Mouse (Mus musculus): ENCODE measurements around the gene Slc15a1.

Slc15a1 gene

DNA sequence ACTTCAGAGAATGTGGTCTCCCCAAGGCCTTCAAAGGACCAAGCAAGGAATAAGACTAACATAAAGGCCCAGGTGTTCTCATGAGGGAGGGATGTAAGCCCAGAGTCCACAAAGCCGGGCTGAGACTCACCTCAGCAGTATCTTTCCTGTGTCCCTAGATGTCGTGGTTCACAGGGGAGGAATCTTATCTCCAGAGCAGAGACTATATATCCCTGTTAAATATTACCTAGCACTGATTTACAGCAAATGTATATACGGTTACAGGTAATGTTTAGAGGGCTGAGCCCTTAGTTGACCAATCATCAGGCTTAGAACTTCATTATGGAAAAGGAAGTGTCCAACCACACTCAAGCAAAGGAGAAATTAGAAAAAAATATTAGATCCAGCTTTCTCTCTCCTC lies 11.3 kb downstream of the Slc15a1 start:
- DNase-seq (ENCODE audit: extremely low read depth, low read depth): no peak

DNA sequence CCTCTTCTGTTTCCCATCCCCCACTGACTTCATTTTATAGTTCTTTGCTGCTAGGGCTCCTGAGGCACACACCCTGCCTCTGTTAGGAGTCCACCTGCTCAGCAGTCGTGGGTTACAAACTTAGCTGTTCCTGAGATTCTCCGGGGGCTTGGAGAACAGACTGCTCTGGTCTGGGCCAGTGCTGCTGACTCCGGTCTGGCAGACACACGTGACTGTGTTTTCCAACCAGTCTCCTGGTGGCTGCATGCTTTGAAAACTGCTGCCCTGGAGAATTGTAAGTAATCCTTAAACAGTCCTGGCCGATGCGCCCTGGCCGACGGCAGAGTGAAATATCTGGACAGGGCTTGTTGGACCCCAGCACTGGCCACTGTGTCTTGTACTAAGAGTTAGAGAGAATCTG lies 12.7 kb downstream of the Slc15a1 start:
- DNase-seq (ENCODE audit: extremely low read depth, low read depth): no peak

DNA sequence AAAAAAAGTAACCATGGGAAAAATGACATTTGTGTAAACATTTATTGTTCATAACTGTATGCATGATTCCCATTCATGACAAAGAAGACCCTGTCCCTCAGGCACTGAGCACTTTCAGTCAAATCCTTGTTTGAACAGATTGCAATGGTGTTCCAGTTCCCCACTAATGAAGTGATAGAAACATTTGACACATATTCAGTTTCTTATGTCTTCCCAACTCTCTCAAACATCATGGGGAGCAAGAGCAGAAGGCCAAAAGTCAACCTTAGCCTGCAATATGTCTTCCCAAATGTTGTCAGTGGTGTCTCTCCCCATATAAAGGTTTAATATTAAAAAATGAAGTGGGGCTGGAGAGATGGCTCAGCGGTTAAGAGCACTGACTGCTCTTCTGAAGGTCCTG lies 19.3 kb downstream of the Slc15a1 start:
- no peak for DNase-seq (ENCODE audit: extremely low read depth, low read depth)

DNA sequence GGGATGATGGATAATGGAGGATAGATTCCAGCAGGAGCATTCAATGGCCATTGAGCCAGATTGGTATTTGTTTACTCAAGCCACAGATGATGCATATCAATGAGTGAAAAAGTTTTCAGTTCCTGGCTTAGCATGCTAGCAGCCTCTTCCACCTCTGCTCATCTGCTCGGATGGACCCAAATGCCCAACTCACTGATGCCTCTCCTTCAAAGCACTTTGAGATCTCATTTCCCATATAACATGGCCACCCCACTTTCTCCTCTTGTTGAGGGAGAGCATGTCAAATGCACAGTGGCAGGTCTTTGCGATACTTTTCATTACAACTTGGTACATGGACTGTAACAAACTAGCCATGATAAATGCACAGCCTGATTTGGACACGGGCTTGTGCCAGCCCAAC lies 20.6 kb downstream of the Slc15a1 start:
- peak; percentile 27 for DNase-seq (ENCODE audit: extremely low read depth, low read depth)

DNA sequence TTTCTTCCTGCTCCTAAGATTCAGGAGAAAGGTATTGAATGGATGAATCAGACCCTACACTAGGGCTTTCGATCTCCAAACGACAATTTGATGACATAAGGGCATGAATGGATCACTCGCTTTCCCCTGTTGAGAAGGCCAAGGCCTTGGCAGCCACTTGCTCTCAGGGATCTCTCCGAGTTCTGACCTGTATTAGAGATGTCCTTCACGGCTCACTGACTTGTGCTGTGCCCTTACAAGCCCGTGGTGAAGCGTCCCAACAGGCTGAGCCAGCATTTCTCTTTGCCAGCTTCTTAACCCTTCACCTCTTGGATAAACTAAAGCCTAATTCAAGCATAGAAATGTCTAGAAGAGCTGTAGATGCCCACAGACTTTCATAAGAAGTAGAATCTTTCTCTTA lies 22.9 kb downstream of the Slc15a1 start:
- no peak for DNase-seq (ENCODE audit: extremely low read depth, low read depth)

DNA sequence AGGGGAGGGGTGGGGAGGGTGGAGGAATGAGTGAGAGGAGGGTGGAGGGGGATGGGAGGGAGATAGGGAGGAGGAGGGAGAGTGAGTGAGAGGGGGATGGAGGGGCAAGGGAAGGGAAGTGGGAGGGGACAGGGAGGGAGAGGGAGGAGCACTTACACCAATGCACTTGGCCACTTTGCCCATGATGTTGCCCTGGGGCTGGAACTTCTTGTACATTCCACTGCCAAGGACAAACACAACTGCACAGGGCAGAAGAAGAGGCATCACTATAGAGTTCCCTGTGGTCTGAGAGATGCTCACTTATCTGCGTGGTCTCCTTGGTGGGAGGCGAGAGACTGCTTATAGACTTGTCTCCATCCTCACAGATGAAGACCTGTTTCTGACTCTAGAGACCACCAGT lies 23.5 kb downstream of the Slc15a1 start:
- DNase-seq (ENCODE audit: extremely low read depth, low read depth): no peak

DNA sequence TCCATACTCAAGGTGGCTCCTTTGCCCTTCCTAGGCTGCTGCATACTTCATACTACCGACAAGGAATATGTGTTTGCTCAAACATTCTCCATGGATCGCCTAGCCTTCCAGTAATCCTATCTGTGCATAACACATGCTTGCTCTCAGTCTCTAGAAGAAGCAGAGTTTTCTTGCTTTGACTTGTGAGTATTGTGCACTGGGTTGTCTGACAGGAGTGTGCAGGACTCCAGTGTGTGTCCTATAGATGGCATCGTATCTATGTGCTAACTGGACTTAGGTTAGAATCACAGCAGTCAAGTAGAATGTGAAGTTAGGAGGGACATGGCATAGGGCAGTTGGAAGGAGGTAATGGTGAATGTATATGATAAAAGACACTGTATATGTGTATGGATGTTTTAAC lies 26.0 kb downstream of the Slc15a1 start:
- DNase-seq (ENCODE audit: extremely low read depth, low read depth): no peak

DNA sequence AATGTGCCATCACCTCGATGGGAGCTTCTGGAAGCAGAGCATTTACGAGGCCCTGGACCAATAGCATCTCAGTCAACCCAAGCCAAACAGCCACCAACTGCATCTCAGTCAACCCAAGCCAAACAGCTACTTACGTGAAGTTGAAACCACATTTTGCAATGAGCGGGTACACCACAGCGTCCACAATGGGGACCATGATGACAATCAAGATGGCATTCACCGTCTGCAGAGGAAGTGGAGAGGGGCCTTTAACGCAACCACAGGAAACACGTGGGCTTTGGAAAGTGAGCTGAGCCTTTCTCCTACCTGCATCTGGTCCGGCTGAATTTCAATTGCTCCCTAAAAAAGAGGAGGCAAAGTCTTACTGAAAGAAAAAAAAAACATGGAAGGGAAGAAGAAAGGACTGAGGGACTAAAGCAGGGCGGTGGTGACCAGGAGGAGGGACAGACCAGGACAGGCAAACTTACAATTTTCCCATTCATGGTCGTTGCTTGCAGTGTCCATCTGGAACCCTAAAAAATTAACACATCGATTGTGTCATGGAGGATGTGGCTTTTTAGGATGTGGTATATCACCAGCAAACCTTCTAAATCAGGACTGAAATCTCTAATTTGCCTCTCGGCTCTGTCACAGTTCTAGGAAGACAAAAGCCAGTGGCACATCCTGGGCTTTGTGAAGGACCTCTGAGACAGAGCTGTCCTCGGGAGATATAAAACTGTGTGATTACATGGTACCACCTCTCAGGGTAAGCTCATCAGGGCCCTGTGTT lies 26.9 kb downstream of the Slc15a1 start:
- no peak for DNase-seq (ENCODE audit: extremely low read depth, low read depth)

DNA sequence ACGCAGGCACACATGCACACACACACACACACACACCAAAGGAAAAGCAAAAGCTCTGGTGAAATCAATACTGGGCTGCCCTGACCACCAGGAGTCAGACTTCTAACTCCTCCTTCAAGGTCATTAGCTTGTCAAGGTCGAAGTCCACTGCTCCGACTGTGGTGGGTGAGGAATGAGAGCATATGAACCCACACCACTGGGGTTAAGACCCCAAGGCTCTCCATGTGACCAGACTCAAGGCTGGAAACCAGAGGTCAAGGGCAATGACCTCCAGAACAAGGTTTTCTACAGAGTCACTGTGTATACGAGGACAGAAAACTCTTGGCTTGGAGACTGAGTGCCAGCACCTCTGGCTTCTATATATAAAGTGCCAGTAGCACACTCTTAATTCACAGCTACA lies 31.2 kb downstream of the Slc15a1 start:
- DNase-seq (ENCODE audit: extremely low read depth, low read depth): no peak

DNA sequence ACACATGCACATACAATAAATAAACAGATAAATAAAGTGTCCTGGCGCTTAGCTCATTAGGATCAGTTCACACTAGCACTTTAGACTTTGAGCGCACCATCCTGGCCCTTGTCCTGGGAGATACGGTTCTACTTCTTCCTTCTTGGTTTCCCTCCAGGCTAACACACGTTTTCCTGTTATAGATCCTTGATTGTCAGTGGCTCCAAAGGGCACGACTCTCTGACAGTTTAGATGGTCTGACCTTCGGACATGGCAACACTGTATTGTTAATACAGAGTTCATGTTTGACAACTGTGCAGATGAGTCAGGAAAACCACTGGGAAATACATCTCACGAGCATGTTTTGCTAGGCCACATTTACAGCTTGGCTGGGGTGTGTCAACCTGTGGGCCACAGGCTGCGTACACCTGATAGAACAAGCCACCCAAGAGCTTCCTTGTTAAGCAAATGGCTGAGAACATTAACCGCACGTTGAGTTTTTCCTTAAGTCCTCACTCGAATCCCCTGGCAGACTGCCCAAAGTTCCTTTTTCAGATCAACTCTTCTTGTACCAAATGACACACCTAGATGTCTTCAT lies 33.4 kb downstream of the Slc15a1 start:
- no peak for DNase-seq (ENCODE audit: extremely low read depth, low read depth)

DNA sequence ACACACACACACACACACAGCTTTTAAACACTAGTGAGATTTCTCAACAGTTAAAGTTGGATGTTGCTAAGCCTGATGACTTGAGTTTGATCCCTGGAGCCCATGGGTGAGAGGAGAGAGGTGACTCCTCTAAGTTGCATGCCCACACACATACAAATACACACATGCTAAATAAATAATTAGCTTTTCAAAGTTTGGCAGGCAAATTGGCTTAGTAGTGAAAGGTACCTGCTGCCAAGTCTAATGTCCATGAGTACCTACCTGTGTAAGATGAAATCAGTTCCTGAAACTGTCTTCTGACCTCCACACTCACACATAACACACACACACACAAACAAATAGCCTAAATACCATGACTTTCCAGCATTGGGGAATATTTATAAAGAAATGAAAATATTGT lies 35.5 kb downstream of the Slc15a1 start:
- DNase-seq (ENCODE audit: extremely low read depth, low read depth): no peak

DNA sequence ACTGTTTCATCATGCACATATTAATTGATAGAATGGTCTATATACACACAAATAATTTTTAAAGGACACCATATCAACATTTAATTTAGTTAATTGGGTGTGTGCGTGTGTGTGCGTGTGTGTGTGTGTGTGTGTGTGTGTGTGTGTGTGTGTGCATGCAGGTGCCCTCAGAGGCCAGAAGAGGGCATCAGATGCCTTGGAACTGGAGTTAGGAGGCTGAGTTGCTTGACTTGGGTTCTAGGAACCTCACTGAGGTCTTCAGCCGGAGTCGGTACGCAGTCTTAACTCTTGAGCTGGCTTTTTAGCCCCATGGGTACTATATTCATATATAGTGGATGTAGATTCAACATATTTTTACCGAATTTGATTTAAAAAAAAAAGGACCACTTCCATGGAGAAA lies 37.4 kb downstream of the Slc15a1 start:
- DNase-seq (ENCODE audit: extremely low read depth, low read depth): no peak

DNA sequence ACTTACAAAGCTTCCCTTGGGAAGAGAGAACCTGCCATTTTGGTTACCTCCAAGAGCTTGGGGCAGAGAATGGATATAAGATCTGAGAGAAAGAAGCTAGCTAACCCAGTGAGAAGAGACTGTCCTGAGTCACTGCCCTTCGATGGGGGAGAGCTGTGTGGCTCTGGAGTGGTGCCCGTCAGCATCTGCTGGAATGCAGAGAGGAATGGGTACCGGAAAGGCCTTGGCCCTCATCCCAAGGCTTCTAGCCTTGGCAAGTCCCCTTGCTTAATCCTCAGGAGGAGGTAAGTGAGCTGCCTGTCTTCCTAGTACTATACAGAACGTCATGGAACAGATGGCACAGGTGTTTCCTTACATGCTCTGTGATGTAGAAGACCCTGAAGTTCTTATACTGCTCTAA lies 38.6 kb downstream of the Slc15a1 start:
- no peak for DNase-seq (ENCODE audit: extremely low read depth, low read depth)

DNA sequence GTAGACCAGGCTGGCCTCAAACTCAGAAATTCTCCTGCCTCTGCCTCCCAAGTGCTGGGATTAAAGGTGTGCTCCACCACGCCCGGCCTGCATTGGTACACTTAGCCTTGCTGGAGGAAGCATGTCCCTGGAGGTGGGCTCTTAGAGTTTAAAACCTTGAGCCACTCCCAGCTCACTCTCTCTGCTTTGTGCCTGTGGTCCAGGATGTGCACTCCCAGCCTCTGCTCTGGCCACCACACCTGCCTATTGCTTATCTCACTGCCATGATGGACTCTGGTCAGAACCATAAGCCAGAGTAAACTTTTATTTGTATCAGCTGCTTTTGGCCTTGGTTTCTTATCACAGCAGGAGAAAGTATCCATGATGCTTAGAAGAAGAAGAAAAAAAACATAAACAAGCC lies 40.7 kb downstream of the Slc15a1 start:
- DNase-seq (ENCODE audit: extremely low read depth, low read depth): no peak

DNA sequence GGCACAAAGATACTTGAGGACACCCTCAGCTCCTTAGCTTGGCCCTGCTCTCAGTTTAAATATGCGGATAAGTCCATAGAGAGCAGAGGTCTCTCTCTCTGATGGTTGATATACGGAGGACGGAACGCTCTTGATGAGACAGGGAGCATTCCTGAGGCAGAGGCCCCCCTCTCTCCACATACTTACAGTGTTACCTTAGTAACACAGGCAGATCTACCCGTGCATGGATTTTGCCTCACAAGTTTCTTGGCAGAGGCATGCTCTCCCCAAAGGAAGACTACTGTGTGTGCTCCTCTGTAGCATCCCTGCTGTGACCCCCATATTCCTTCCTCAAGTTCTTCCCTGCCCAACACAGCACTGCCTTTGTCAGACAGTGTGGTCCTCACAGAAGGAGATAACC lies 42.3 kb downstream of the Slc15a1 start:
- no peak for DNase-seq (ENCODE audit: extremely low read depth, low read depth)

DNA sequence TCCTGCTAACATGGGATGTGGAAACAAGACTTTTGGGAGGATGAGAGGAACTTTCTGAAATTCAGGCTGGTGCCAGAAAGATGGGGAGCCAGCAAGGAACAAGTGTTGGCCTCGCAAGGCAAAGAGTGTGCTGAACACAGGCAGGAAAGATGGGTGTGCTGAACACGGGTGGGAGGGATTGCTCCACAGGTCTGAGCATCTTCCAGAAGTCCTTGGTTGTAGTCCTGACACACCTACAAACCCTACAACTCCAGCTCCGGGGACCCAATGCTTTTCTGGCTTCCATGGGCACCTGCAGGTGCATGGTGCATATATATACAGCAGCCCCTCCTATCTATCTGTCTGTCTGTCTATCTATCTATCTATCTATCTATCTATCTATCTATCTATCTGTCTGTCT lies 44.1 kb downstream of the Slc15a1 start:
- no peak for DNase-seq (ENCODE audit: extremely low read depth, low read depth)

DNA sequence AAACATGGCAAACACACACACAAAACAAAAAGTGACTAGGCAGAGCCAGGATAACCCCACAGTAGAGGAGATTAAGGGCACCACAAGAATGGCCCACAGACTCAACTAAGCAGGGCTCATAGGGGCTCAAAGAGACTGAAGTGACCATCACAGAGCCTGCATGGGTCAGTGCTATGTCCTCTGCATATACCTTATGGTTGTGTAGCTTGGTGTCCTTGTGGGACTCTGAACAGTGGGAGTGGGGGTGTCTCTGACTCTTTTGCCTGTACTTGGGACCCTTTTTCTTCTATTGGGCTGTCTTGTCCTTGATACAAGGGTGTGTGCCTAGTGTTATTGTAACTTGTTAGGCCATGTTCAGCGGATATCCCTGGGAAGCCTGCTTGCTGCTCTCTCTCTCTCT lies 46.5 kb downstream of the Slc15a1 start:
- no peak for DNase-seq (ENCODE audit: extremely low read depth, low read depth)

DNA sequence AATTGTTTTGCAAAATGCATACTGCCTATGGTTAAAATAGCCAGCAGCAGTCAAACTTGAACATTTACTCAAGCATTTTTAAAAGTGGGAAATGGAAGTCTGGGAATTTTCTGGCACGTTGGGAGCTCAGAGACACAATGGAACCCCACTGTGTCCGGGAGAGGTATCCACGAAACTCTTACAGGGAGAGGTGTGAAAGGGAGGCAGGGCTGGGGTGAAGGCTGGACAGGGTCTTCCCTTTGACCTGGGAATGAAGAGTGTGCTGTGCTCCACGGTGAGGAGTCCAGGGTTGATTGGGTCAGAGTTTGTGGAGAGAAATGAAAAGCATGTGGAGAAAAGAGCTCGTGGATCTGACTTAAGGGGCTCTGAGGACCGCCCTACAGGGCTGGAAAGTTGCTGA lies 47.5 kb downstream of the Slc15a1 start:
- no peak for DNase-seq (ENCODE audit: extremely low read depth, low read depth)

DNA sequence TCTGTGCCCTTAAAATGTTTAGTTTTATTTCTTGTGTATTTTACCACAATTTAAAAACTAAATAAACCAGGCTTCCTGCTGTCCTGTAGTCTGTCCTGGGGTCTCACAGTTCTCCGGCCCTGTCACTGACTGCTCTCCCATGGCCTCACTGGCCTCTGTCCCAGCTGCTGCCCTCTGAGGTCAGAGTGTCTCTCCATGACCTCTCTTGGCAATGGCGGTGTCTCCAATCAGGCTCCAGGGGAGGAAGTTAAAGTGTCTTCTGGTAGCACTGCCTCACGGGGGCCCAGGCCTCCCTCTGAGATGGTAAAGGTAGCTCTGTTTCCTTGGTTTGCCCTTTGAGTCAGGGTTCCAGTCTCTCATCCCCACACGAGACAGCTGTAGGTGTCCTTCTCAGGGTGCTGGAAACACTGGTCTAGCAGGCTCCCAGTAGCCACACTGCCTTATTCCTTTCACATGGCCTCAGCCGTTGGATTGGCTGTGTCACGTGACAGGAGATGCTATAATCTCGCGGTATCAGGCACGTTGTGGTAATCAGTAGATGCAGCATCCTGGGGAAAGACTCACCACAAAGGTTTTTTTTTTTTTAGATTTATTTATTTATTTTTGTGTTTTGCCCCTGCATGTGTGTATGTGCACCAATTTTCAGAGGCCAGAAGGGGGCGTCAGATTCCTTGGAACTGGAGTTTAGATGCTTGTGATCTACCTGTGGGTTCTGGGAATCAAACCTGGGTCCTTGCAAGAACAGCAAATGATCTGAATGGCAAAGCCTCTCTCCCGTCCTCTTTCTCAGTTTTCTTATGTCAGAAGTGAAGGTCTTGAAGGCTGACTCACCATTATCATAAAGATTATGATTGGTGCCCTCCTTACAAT lies 48.4 kb downstream of the Slc15a1 start:
- DNase-seq (ENCODE audit: extremely low read depth, low read depth): no peak

DNA sequence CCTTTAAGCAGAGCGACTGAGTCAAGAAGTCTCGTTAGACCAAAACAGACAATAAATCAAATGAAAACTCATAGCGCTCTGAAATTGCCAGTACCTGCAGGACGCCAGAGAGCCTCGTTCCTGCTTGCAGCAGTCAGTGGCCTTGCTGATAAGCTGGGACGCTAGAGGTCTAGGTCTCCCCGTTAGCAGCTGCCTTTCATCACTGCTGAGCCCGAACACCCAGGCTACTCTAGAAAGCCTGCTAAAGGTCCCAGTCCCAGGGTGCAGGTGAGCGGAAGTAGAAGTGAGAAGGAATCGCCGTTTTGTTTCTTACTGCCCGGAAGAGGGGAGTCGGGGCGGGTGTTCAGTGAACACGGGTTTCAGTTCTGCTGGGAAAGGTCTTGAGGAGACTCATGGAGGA lies 49.1 kb downstream of the Slc15a1 start:
- DNase-seq (ENCODE audit: extremely low read depth, low read depth): no peak

DNA sequence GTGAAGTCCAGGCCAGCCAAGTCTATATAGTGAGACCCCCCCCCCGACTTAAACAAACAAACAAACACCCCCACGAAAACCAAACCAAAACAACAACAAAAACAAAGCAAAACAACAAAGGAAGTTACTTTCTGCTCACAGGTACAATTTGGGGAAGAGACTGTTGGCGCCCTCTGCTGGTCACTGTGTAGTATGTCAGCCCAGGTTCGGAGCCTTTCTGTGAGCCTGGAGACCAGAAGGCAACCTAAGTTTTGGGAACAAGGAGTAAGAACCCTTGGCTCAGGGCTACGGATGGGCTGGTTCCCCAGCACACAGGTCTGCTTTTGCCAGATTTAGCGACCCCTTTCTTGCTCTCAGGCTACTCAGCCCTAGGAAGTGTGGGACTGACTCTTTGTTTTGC lies 49.5 kb downstream of the Slc15a1 start:
- DNase-seq (ENCODE audit: extremely low read depth, low read depth): peak; percentile 35

DNA sequence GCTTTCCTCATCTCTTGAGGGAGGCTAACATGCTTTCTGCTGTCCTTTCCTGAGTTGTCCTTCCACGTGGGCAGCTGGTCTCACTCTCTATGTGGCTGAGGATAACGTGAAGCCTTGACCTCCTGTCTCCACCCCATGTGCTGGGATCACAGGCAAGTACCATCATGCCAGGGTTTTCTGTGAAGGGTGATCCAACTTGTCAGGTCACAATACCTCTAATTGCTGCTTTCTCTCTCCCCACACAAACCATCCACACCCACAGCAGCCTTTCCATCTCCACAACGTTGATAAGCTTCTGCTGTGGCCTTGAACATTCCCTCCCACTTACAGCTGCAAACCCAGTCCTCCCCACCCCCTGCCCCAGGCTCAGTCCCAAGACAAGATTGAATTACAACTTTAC lies 51.9 kb downstream of the Slc15a1 start:
- no peak for DNase-seq (ENCODE audit: extremely low read depth, low read depth)

DNA sequence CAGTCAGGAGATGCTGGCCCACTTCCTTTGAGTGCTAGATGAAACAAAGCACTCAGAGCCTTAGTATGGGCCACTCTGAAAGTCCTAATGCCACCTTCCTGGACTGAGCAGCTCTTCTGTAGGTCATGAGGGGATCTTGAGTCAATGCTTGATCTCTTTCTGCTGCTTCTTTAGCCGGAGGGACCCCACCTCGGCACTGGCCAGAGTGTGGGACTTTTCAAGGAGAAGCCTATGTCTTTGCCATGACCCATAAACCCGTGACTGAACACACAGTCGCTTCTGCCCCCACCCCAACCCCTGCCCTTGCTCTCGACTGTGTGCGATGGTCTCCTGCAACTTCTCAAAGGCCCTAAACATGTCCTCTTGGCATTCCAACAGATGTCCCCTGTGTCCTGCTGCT lies 52.8 kb downstream of the Slc15a1 start:
- DNase-seq (ENCODE audit: extremely low read depth, low read depth): no peak

Data from MEL-GATA-1-ER (cell line).